Mouse (Mus musculus) left cerebral cortex, adult 11 months (tissue): ENCODE measurements around the gene Mical2.
A peak's percentile ranks its signal among the peaks of the same experiment; 100 is the strongest.

Source experiments
- DNase-seq: peaks from one replicate; pipeline ENCODE4 v3.0.0; 2022; ENCODE audit warnings: low spot score

Mical2 gene

GRCm38 (mm10) chr7:112362574-112363200 is 137.0 kb downstream of the Mical2 start:
- DNase-seq = no peak

GRCm38 (mm10) chr7:112365864-112366263 is 140.2 kb downstream of the Mical2 start:
- DNase-seq = no peak

GRCm38 (mm10) chr7:112369046-112369445 is 143.4 kb downstream of the Mical2 start:
- peak; percentile 74 for DNase-seq

GRCm38 (mm10) chr7:112369977-112370376 is 144.3 kb downstream of the Mical2 start:
- no peak for DNase-seq

GRCm38 (mm10) chr7:112371387-112371786 is 145.7 kb downstream of the Mical2 start:
- DNase-seq = no peak

GRCm38 (mm10) chr7:112374035-112374434 is 148.4 kb downstream of the Mical2 start:
- DNase-seq = no peak

- no peak for DNase-seq
Measured at GRCm38 (mm10) chr7:112375062-112375461, 149.4 kb downstream of the Mical2 start.

GRCm38 (mm10) chr7:112375900-112376299 is 150.2 kb downstream of the Mical2 start:
- DNase-seq = no peak

- DNase-seq = no peak
Measured at GRCm38 (mm10) chr7:112376611-112377010, 151.0 kb downstream of the Mical2 start.

- DNase-seq = no peak
Measured at GRCm38 (mm10) chr7:112377314-112377713, 151.7 kb downstream of the Mical2 start.

- no peak for DNase-seq
Measured at GRCm38 (mm10) chr7:112378056-112378455, 152.4 kb downstream of the Mical2 start.

GRCm38 (mm10) chr7:112378476-112378875 is 152.8 kb downstream of the Mical2 start:
- DNase-seq = peak; percentile 38

GRCm38 (mm10) chr7:112386521-112386920 is 160.9 kb downstream of the Mical2 start:
- DNase-seq = no peak

- DNase-seq = no peak
Measured at GRCm38 (mm10) chr7:112387876-112388275, 162.2 kb downstream of the Mical2 start.

- no peak for DNase-seq
Measured at GRCm38 (mm10) chr7:112388363-112388875, 162.8 kb downstream of the Mical2 start.

GRCm38 (mm10) chr7:112389611-112390251 is 164.1 kb downstream of the Mical2 start:
- no peak for DNase-seq

- DNase-seq = no peak
Measured at GRCm38 (mm10) chr7:112390252-112390936, 164.7 kb downstream of the Mical2 start.

GRCm38 (mm10) chr7:112390937-112391605 is 165.4 kb downstream of the Mical2 start:
- no peak for DNase-seq

- DNase-seq = no peak
Measured at GRCm38 (mm10) chr7:112397786-112398185, 172.1 kb downstream of the Mical2 start.

GRCm38 (mm10) chr7:112399425-112400170 is 173.9 kb downstream of the Mical2 start:
- DNase-seq = no peak

- DNase-seq = no peak
Measured at GRCm38 (mm10) chr7:112400175-112400574, 174.5 kb downstream of the Mical2 start.

- no peak for DNase-seq
Measured at GRCm38 (mm10) chr7:112405061-112405460, 179.4 kb downstream of the Mical2 start.
